Mouse (Mus musculus) adrenal gland, adult 8-10 months (tissue): ENCODE data around the gene Slc22a15. TPM values are rescaled to one million over a fixed set of nuclear protein-coding genes. Genes with fewer than 3 reads are reported as not detected.
"Not testable (repeated sequence)": the region's sequence is repeated elsewhere in the genome, so short reads cannot be mapped to it uniquely, and the experiment has no call there.

Source experiments
- DNase-seq: peaks from one replicate; pipeline ENCODE4 v3.0.0; 2022
- total RNA-seq, 4 experiments: library from RNA; stranded (reverse); gene quantifications; 2 replicates each; pipeline ENCODE4 v1.2.4; 2022

Slc22a15 gene
- total RNA-seq, 4 experiments from 2014 or later, result 6.7 to 18.1 (median 12.5) TPM

DNA sequence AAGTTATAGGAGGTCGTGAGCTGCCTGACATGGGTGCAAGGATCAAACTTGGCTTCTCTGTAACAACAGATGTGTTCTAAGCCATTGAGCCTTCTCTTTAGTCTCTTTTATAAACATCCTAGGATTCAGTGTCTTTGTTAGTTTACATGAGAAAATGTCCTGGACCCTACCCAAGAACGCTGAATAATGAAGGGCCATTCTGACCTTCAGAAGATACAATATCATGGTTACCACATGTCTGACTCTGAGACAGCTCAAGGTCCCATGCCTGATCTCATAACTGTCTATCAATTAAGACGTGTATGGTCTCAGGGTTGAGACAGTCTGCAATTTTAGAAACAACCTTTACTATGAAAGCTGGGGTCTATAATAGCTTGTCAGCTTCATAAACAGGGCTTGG, 62.4 kb downstream of the Slc22a15 start:
- peak; percentile 21 for DNase-seq

DNA sequence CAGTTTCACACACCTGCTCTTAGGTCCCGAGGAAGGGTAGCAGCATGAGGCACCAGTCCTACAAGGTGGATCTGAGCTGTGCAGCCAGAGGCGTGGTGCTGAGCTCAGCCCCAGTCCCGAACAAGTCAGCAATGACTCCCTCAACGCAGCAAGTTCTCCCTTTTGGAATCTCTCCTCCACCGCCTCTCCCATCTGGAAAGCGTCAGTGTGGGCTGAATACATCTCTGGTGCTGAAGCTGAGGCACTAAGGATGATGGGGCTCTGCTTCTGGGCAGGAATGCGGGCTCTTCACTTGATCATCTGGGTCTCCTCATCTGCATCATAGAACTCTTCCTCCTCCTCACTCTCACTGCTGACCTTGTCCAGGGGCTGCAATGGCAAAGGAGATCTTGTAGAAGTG, 64.1 kb downstream of the Slc22a15 start:
- DNase-seq, result no peak

DNA sequence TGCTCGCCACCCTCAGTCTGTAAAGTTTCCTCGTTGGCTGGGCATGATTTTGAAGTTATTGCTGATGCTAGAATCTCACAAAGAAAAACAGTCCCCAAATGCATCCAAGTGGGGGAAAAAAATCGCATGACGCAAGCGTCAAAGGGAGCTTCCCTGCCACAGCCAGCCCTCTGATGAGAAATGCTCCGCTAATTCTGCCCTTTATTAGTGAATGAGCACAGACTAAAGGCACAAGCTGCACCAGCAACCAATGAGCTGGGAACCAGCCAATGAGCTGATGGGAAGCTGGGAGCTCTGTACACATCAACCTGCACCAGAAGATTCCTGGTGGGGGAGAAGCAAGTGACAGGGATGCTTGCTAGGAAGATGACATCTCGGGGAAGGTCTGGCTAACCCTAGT, 64.5 kb downstream of the Slc22a15 start:
- no peak for DNase-seq

DNA sequence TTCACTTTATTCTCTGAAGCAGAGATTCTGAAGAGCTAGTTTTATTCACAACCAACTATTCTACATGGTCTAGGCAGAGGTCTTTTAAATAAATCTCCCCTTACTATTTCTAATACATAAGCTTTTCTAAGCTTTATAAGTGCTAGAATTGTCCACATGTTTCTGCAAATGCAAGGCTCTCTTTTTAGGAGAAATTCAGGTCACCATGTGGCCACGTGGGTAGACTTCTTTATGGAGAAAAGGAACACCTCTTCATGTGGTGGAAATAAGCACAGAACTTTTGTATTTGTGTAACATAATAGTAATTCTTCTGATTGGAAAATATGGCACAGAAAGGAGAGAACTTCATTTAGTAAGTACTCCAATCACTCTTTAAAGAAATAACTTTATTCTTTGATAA, 70.2 kb downstream of the Slc22a15 start:
- no peak for DNase-seq

DNA sequence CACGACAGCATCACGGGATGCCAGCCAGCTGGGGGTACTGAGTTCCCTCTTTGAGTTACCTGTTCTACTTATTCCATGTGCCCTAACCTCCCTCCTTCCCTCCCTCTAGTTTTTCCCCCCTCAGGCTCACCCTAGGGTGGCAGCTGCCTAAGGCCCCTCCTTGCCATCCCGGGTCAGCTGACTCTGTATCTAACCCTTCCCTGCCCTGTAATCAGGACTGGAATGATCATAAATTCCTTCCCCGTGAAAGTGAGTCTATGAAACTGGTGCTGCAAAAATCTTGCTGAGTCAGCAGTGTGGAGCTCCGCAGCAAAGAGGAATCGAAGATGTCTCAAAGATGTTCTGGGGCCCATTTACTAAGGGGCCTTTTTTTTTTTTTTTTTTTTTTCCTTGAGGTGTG, 72.9 kb downstream of the Slc22a15 start:
- no peak for DNase-seq

DNA sequence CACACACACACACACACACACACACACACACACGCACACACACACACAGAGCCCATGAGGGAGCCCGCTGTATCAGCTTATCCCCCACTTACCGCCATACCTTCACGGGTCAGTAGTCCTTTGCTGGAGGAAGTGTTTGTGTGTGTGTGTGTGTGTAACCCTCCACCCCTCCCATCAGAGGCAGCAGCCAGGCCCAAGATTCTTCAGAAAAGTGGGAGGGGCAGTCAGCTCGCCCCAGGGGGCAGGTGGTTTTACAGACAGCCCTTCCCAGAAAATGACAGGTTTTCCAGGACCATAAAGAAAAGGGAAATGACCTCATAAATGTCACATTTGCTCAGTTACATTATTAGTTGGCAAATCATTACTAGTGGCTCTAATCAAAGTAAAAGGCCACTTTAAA, 75.4 kb downstream of the Slc22a15 start, which contains the start of gene Mab21l3:
Gene Mab21l3, minus strand, starts transcription at position 144 of the 400 bp plus-strand sequence.
- DNase-seq, result no peak

DNA sequence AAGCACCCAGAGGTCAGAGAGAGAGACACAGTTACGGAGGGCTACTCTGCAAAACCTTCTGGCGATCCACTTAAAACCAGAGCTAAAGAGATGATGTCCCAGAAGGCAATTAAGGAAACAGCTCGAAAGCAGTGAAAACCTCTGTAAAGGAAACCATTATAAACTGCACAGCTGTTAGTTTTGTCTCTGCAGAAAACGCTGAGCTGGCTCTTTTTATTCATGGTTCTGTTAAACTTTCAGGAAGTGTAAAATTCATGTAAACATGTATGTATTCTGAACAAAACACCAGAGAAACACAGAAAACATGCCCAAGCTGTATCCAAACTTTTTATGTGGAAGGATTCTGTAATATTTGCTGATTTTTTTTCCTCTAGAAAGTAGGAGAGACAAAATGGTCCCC, 78.2 kb downstream of the Slc22a15 start:
- DNase-seq, result no peak

DNA sequence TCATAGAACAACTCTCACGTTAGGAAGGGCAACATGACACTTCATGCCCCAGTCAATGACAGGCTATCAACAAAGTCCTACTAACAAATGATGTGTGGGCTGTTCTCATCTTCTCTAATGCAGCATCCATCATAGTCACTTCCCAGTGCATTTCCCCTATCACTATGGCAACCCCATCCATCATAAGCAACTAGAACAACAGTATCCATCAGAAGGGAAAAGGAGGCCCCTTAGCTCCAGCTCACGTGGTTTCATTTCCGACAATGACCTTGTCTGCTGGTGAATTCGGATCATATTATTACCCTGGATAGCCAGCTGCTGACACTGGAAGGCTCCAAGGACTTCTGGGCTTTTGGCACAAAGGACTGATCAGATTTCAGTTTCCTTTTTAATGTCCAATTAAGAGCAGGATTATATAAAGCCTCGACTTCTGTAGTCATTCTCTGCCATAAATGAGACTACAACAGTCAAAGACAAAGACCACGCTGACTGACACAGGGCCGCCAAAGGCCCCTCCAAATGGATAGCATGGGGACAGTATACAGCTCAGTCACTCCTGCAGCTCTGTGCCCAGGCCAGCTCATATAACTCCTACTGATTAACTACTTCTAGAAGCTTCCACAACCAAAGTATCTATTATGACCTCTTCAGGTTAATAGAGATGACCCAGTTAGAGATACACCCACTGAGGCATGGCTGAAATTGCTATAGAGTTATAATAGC, 81.7 kb downstream of the Slc22a15 start:
- no peak for DNase-seq

DNA sequence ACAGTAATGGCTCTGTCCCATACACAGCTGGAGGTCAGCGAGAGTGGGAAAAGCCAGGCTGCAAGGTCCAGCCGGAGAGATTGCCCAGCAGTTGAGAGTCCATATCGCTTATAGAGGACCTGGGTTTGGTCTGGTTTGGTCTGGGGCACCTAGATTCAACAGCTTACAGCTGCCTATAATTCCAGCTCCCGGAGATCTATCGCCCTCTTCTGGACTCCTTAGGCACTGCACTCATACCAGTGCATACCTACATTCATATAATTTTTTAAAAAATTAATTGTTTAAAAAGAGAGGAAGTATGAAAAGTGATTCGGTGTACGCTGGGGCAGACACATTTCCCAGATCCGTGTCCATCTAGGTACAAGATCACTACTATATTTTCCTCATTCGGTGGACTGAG, 84.9 kb downstream of the Slc22a15 start:
- no peak for DNase-seq

DNA sequence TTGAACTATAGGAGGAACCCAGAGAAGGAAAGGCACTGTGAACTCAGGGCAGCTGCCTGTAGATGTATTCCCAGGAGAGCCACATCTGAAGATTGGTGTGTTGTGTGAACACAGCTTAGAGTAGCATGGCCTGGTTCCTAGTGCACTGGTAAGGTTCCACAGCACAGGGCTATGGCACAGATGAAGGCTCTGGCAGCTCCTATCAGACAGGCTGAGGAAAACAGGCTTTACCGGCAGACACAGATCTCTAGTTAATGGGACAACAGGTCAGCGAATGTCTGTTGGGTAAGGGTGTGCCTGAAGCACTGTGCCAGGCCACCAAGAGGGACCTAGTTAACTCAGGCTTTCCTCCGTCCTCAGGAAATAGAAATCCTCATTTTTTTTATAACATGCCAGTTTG, 87.3 kb downstream of the Slc22a15 start:
- no peak for DNase-seq

DNA sequence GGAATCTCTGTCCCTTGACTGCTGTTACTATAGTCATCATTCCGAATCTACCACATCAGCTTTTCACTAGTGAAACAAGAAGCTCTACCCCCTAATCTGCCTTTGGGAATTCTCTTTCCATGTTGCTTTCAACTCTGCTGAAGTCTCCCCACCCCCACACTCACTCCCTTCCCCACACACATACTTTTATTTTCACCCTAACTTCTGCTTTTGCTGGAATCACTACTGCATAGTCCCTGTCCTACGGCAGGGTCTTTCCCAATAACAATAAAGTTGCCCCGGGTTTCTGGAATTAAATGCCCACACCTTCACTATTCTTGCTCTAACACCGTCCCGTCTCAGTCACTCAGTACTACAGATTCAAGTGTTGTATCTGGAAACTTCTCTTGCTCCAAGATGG, 87.7 kb downstream of the Slc22a15 start:
- no peak for DNase-seq

DNA sequence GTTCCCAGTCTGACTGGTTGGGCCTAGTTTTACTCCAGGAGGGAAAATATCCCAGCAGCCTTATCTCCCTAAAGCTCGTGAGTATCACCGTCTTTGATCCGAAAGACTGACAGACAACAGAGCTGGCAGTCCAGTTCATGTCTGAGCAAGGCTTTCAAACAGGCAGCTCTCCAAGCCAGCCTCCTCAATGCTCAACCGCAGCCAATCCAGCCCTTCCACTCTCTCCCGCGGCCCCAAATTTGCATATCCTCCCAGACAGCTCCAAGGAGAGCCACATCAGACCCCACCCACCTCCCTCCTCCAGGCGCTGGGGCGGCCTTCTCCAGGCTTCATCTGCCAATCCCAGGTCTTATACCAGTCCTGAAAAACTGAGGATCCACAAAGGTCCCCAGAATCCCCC, 88.2 kb downstream of the Slc22a15 start:
- peak; percentile 65 for DNase-seq

DNA sequence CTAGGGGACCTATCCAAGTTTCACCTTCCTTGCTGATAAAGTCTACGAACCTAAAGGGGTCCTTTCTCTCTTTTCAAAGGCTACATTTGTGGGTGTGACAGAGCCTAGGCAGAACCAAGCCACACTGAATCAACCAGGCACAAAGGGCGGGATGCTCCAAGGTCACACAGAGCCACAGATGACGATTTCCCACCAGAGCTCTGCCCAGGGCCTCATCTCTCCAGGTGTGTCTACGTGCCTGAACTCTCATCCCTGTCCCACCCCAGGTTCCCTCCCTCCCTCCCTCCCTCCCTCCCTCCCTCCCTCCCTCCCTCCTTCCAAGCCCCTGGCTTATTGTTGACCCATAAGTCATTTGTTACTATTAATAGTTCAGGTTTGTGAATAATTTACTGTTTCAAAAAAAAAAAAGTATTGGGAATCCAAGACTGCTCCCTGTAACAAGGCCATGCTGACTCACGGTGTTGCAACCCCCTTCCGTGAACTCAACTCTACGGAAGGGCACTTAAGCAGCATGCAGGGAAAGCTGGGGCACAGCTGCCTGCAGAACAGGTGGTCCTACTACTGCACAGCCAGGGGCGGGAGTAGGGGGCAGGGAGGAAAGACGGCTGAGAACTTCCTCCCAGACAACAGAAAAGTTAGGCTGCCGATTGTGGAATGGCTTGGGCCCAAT, 92.9 kb downstream of the Slc22a15 start:
- peak; percentile 78 for DNase-seq

DNA sequence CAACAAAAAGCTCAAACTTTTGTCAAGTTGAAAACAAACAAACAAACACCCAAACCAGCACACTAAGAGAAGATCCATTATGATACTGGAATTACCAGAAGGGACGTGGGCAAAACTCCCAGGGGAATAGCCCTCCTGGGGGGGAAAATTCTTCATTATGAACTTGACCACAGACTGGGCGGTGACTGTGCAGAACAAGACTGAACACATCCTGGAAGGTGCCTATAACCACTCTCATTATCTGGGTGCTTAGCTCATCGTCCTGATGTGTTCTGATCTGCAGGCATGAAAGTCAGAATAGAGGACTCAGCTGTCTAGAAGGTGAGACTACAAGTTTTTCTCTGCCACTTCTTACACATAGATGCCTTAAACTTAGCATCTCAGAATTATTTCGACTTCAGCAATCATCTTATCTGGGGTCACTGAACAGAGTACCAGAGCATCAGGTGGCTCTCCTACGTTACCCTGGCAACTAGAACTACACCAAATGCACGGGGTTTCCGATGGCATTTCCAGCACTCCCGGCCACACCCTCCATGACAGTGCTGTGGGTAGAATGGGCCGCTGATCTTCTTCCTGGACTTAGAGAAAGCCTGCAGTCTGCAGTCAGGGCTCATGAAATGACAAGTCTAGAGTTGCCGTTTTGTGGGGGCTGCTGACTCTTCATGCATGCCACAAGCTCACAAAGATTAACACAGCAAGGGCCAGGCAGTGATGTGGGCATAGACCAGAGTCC, 94.2 kb downstream of the Slc22a15 start:
- DNase-seq, result no peak

DNA sequence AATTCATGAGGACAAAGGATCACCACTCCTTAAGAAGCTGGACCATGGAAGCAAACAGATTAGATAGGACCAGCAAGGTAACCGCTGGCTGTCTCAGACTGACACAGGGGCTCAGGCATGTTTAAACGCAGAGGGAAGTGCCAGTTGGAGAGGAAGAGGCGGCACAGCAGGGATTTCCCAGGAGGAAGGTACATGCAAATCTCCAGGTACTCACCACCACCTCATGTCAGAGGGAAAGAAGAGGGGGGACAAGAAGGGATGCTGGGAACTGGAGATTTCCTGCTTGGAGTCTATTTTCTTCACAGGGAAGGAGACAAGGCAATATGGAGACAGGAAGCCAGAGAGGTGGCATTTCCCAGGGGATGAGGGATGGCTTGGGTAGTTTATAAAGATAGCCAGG, 95.7 kb downstream of the Slc22a15 start:
- DNase-seq, result no peak

DNA sequence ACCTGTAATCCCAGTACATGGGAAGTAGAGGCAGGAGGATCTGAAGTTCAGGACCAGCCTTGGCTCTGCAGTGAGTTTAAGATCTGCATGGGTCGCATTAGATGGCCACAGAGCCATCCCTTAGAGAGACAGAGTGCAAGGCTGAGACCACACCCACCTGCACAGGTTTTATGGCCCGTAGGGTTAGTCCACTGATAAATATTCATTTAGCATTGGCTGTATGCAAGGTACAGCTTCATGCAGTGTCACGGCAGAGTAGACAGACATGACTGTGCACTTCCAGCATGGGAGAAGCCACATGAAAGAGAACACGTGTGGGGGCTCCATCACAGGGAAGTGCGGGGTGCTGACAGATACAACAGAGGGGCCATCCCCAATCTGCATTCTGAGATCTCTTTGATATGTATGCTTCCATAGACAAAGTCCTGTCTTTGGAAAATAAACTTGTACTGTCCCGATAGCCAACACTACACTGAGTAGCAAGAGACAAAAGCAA, 97.0 kb downstream of the Slc22a15 start:
- no peak for DNase-seq

DNA sequence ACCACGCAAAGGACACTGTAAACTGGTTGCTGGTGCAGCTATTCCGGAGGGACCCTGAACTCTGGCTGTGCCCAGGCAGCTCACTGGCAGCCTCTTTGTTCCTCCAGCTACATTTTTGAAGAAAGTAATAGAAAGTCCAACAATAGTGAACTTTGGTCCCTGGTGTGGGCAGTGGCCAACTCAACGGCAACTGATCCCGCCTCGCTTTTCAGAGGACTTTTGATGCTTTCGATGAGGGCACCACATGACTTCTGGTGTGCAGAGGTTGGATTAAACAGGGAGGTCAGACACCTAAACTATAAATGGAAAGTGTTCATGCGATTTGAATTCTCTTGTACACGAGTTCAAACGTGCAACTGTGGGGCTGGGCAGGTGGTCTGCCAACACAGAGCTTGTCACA, 99.9 kb downstream of the Slc22a15 start:
- no peak for DNase-seq

DNA sequence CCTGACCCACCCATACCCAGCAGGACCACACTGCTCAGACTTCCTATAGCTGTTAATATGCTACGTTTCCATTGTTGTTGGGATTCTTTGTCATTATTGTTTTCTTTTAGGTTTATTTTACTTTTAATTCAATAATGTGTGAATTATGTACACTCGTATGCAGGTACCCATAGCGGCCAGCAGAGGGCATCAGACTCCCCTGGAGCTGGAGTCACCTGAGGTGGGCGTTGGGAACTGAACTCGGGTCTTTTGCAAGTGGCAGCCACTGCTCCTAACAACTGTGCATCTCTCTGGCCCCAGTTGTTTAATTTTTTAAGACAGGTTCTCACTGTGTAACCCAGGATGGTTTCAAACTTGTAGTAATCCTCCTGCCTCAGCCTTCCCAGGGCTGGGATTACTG, 102.2 kb downstream of the Slc22a15 start:
- no peak for DNase-seq

DNA sequence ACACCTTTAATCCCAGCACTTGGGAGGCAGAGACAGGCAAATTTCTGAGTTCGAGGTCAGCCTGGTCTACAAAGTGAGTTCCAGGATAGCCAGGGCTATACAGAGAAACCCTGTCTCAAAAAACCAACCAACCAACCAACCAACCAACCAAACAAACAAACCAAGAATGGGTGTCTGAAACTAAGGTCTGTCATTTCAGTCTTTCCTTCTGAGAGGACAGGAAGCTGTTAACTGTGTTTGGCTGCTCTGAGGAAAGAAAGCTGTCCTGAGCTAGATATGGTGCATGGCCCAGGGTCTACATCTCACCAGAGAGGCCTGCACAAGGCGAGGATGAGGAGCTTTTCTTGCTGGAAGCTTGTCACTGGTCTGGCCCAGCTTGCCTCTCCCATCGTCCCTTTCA, 103.5 kb downstream of the Slc22a15 start:
- DNase-seq, result not testable (repeated sequence)

DNA sequence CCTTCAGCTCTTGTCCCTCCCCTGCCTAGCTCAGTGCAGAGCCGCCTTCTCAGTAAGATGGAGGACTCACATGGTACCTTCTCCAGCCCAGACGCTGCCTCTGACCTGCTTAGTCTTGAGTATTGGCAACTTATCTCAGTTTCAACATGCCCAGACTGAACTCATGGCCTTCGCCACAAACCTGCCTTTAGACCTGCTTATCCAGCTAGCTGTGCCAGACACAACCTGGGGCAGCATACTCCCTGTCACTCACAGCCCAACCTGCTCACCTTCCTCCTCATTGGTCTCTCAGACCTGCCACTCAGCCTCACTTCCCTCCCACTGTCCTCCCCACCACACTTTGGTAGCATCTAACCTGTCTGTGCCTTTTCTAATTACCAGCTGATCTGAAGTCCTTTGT, 108.2 kb downstream of the Slc22a15 start:
- DNase-seq, result no peak

DNA sequence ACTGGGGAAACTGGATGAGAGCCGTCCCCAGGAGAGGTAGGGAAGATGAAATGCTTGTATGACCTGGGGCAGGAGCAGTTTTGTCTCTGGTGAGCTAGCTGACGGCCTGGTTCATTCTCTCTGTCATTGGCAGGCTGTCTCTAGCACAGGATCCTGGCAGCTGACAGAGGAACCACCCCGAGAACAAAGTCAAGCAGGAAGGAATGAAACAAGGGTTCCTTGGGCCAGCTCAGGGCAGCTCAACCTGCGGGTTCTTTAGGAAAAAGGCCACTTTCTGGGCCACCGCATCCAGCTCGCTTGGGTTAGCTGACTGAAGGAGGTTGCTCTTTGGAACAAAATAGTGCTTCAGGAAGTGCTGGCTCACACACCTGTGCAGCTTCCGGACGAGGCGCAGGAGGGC, 109.5 kb downstream of the Slc22a15 start:
- no peak for DNase-seq

DNA sequence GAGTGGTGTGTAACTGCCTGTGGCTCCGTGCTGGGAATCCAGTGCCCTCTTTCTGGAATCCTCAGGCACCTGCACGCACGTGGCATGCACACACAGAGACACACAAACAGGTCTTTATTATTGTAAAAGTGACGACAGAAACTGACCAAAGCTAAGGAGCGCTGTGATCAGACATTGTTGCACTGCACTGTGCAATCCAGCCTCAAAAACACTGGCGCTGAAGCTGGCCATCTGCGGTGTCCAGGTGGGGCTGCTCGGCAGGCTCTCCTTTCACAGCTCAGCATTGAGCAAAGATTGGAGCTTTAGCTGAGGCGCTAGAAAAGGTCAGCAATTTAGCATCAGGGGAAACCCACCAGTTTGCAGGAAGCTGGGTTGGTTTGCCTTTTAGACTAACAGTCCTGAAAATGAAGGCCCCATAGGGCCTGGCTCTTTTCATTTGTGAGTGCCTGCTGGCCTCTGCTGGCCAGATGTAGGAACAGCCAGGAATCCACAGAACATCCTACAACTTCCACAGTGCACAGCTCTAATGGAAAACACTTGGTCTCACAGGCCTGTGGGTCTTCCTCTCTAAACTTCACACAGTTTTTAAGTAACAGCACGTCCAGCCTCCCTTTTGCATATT, 111.8 kb downstream of the Slc22a15 start:
- no peak for DNase-seq

DNA sequence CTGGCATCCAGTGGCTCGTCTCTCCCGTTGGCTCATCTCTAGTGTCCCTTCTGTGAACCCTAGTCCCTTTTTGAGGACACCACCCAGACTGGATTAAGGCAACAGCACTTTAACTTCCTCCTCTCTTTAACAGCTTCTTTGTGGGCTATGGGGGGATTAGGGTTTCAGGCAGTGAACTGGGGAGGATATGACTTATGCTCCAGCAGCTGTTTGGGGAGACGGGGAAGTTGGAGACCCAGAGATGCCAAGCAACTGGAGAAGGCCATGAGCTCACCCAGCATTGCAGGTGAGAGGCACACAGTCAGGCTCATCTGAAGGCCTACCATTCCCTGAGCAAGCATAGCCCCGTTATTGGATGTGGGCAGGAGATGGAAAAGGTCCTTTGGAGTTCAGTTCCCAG, 112.3 kb downstream of the Slc22a15 start:
- no peak for DNase-seq
